Mouse (Mus musculus) lung, embryonic 16.5 days (tissue): ENCODE measurements around the gene Gm5538. TPM values are rescaled to one million over a fixed set of nuclear protein-coding genes. Genes with fewer than 3 reads are reported as not detected.

Experiments used
- ATAC-seq: fragments of 200-750 bp; cut with Nextera tagmentation; 2 replicates; pipeline ENCODE4 v1.8.0; 2017; ENCODE audit warnings: low read depth, mild to moderate bottlenecking, moderate library complexity
- H3K27ac ChIP-seq: fragments of 300-500 bp; sonication (generic); 2 replicates; pipeline ENCODE4 v1.5.1; 2014; ENCODE audit warnings: mild to moderate bottlenecking, control low read depth, low read length
- H3K27me3 ChIP-seq: fragments of 300-500 bp; sonication (generic); 2 replicates; pipeline ENCODE4 v1.6.1; 2014; ENCODE audit warnings: low read depth, low read length, mixed read lengths; ENCODE audit not compliant: control insufficient read depth, insufficient read depth
- H3K36me3 ChIP-seq: fragments of 300-500 bp; sonication (generic); 2 replicates; pipeline ENCODE4 v1.6.1; 2014; ENCODE audit warnings: low read length; ENCODE audit not compliant: control insufficient read depth, insufficient read depth
- H3K4me1 ChIP-seq: fragments of 300-500 bp; sonication (generic); replicated peaks from 2 replicates; pipeline ENCODE4 v1.6.1; 2014; ENCODE audit warnings: low read length, mixed read lengths; ENCODE audit not compliant: control insufficient read depth, insufficient read depth
- H3K4me2 ChIP-seq: fragments of 300-500 bp; sonication (generic); 2 replicates; pipeline ENCODE4 v1.6.1; 2014; ENCODE audit warnings: low read depth, low read length, control low read depth
- H3K4me3 ChIP-seq: fragments of 300-500 bp; sonication (generic); 2 replicates; pipeline ENCODE4 v1.5.1; 2014; ENCODE audit warnings: mild to moderate bottlenecking, low read length, control low read depth
- H3K9ac ChIP-seq: fragments of 300-500 bp; sonication (generic); 2 replicates; pipeline ENCODE4 v1.6.1; 2014; ENCODE audit warnings: low read length, control low read depth
- H3K9me3 ChIP-seq: fragments of 300-500 bp; sonication (generic); 2 replicates; pipeline ENCODE4 v1.6.1; 2016; ENCODE audit warnings: low read length; ENCODE audit not compliant: control insufficient read depth
- WGBS: fragments of 180-500 bp; shearing (Covaris S2); extraction: QIAGEN DNeasy Blood & Tissue Kit; methylation state at CpG from one replicate; pipeline ENCODE4 v1.1.7; 2014; 5-methylcytosine and 5-hydroxymethylcytosine counted together
- polyA plus RNA-seq: library from polyadenylated mRNA; unstranded; fragments of >200 nt; fragmentation: Nextera tagmentation; extraction: Ambion mirVana; gene quantifications from 2 replicates; pipeline ENCODE4 v1.2.1, GENCODE M21; 2015

The Gm5538 gene
- not detected in 2 replicates for polyA plus RNA-seq

- H3K4me2 ChIP-seq = no peak within 1 kb of the TSS
- WGBS = 81% methylated on average over 2 of the region's 2 CpGs
- no peak within 1 kb of the TSS for H3K9ac ChIP-seq
- H3K36me3 ChIP-seq = no peaks in the 10 kb centered on the region
- no peak within 1 kb of the TSS for H3K27ac ChIP-seq
- H3K27me3 ChIP-seq = no peaks in the 10 kb centered on the region
- no peak for ATAC-seq
- H3K4me3 ChIP-seq = no peak within 1 kb of the TSS
- H3K4me1 ChIP-seq = no peaks in the 10 kb centered on the region
- no peaks in the 10 kb centered on the region for H3K9me3 ChIP-seq
Measured at GRCm38 (mm10) chr3:59729490-59729889, at the start of gene Gm5538. TSS of gene Gm5538 (plus strand) at chr3:59729790.

- no peak overlapping the region for H3K9ac ChIP-seq
- no peak overlapping the region for H3K27ac ChIP-seq
- H3K9me3 ChIP-seq = no peaks in the 10 kb centered on the region
- H3K4me2 ChIP-seq = no peak overlapping the region
- WGBS = 75% methylated on average over 3 of the region's 3 CpGs
- no peak for ATAC-seq
- no peaks in the 10 kb centered on the region for H3K4me1 ChIP-seq
- H3K4me3 ChIP-seq = no peak overlapping the region
- H3K27me3 ChIP-seq = no peaks in the 10 kb centered on the region
- no peaks in the 10 kb centered on the region for H3K36me3 ChIP-seq
Measured at GRCm38 (mm10) chr3:59697391-59697790, 32.2 kb upstream of the Gm5538 start.

- H3K4me3 ChIP-seq = no peak overlapping the region
- no peak overlapping the region for H3K27ac ChIP-seq
- H3K4me1 ChIP-seq = no peaks in the 10 kb centered on the region
- no peak for ATAC-seq
- no peaks in the 10 kb centered on the region for H3K27me3 ChIP-seq
- H3K9ac ChIP-seq = no peak overlapping the region
- WGBS = 92% methylated on average over 1 of the region's 1 CpGs
- H3K9me3 ChIP-seq = no peaks in the 10 kb centered on the region
- H3K4me2 ChIP-seq = no peak overlapping the region
- H3K36me3 ChIP-seq = no peaks in the 10 kb centered on the region
Measured at GRCm38 (mm10) chr3:59702614-59703110, 26.9 kb upstream of the Gm5538 start.

- ATAC-seq = no peak
- no peak overlapping the region for H3K9ac ChIP-seq
- WGBS = 82% methylated on average over 1 of the region's 1 CpGs
- no peaks in the 10 kb centered on the region for H3K9me3 ChIP-seq
- H3K4me1 ChIP-seq = no peaks in the 10 kb centered on the region
- no peaks in the 10 kb centered on the region for H3K27me3 ChIP-seq
- H3K27ac ChIP-seq = no peak overlapping the region
- H3K4me3 ChIP-seq = no peak overlapping the region
- no peaks in the 10 kb centered on the region for H3K36me3 ChIP-seq
- H3K4me2 ChIP-seq = no peak overlapping the region
Measured at GRCm38 (mm10) chr3:59739866-59740265, 10.3 kb downstream of the Gm5538 start.

- Histone ChIP-seq H3K27ac (no peak overlapping the region), H3K27me3 (no peaks in the 10 kb centered on the region), H3K4me3 (no peak overlapping the region), H3K36me3 (no peaks in the 10 kb centered on the region), H3K9me3 (no peaks in the 10 kb centered on the region), H3K9ac (no peak overlapping the region), H3K4me2 (no peak overlapping the region), H3K4me1 (no peaks in the 10 kb centered on the region)
- 12% methylated on average over 2 of the region's 2 CpGs for WGBS
- no peak for ATAC-seq
Measured at GRCm38 (mm10) chr3:59744181-59744580, 14.6 kb downstream of the Gm5538 start.

Other genes starting within 250 kb of the Gm5538 start
- not detected in 2 replicates for gene Gm8298, start 131.3 kb downstream of the Gm5538 start, polyA plus RNA-seq
- not detected in 2 replicates for gene C130079G13Rik, start 195.4 kb downstream of the Gm5538 start, polyA plus RNA-seq